Mouse (Mus musculus) bone marrow macrophage, adult 2 months (primary cell): ENCODE results near the gene H2-D1.

ENCODE experiments used
- CTCF ChIP-seq: IDR thresholded peaks from 2 replicates; pipeline ENCODE4 v1.5.1; 2012; ENCODE audit warnings: low read depth, mild to moderate bottlenecking, low read length, moderate library complexity
- POLR2A ChIP-seq: IDR thresholded peaks from 2 replicates; pipeline ENCODE4 v1.6.1; 2012; ENCODE audit warnings: mild to moderate bottlenecking, low read depth, low read length, borderline replicate concordance

- TF ChIP-seq CTCF (no peak), POLR2A (no peak)
These were observed 41.3 kb downstream of the H2-D1 start for GRCm38 (mm10) chr17:35303756-35304350.
